10 mouse cellular contexts compared by ENCODE assay signal in genomic region chr7:126042306-126042705, GRCm38 (mm10). TPM values are rescaled to one million over a fixed set of nuclear protein-coding genes. Genes with fewer than 3 reads are reported as not detected.
DNase-seq lines count a peak whose midpoint lies in the region; ATAC-seq and TF ChIP-seq lines count a peak whose summit lies in the region.
"Had no signal": no experiment of that assay in that cellular context is flagged by ENCODE, and none has a peak within 500 bp of the region (broad histone marks: within the 10 kb centered on the region; RNA-seq: fewer than 3 reads in every experiment).

No protein-coding gene starts in this region.

- WGBS in heart, adult 2 months: 40% methylated on average over 3 of the region's 3 CpGs
- 16% methylated on average over 3 of the region's 3 CpGs for WGBS in thymus, adult 2 months
- 52% methylated on average over 3 of the region's 3 CpGs for WGBS in intestine, embryonic 15.5 days
- WGBS in stomach, postnatal 0 days: 44% methylated on average over 3 of the region's 3 CpGs

- H3K9ac ChIP-seq in heart, adult 2 months (ENCODE audit: low read depth, low read length): no peak overlapping the region
- no peak overlapping the region for H3K9ac ChIP-seq in intestine, embryonic 15.5 days
- H3K9ac ChIP-seq in stomach, postnatal 0 days (ENCODE audit: low read length): no peak overlapping the region
- H3K9ac ChIP-seq: hindbrain, embryonic 13.5 days; limb, embryonic 13.5 days had no signal

- H3K27ac ChIP-seq in heart, adult 2 months: no peak overlapping the region
- no peak overlapping the region for H3K27ac ChIP-seq in thymus, adult 2 months (ENCODE audit: control insufficient read depth, insufficient read depth, low read length)
- H3K27ac ChIP-seq in intestine, embryonic 15.5 days: no peak overlapping the region
- no peak overlapping the region for H3K27ac ChIP-seq in stomach, postnatal 0 days (replicated peaks)
- H3K27ac ChIP-seq: hindbrain, embryonic 13.5 days; limb, embryonic 13.5 days had no signal

- peaks cover 1% of the 10 kb centered on the region for H3K4me1 ChIP-seq in heart, adult 2 months (ENCODE audit: control insufficient read depth, insufficient read depth, low read length)
- H3K4me1 ChIP-seq in thymus, adult 2 months (replicated peaks; ENCODE audit: control insufficient read depth, insufficient read depth, low read length): no peaks in the 10 kb centered on the region
- H3K4me1 ChIP-seq in intestine, embryonic 15.5 days (replicated peaks): peaks cover 12% of the 10 kb centered on the region; the same call in 1 of the 2 replicates
- H3K4me1 ChIP-seq in stomach, postnatal 0 days (replicated peaks; ENCODE audit: control insufficient read depth, insufficient read depth): no peaks in the 10 kb centered on the region

- intact Hi-C loops in heart, adult 2 months (cut with DNase I): no loop called here
- intact Hi-C loops in heart, postnatal 36 days (cut with DNase I): no loop called here

- TF ChIP-seq POLR2A in heart, adult 2 months (IDR thresholded peaks at IDR 0.05; ENCODE audit: insufficient read depth, low read depth, low read length): no peak
- TF ChIP-seq POLR2A in thymus, adult 2 months (IDR thresholded peaks at IDR 0.05; ENCODE audit: control insufficient read depth, extremely low read depth, insufficient read depth, low read length, poor library complexity): no peak

- H3K27me3 ChIP-seq in heart, adult 2 months (ENCODE audit: control insufficient read depth, insufficient read depth, low read length): no peaks in the 10 kb centered on the region
- H3K27me3 ChIP-seq in thymus, adult 2 months (ENCODE audit: control insufficient read depth, insufficient read depth, low read length): no peaks in the 10 kb centered on the region
- no peaks in the 10 kb centered on the region for H3K27me3 ChIP-seq in intestine, embryonic 15.5 days (replicated peaks)
- H3K27me3 ChIP-seq in stomach, postnatal 0 days (ENCODE audit: control insufficient read depth, insufficient read depth, low read length): no peaks in the 10 kb centered on the region
- H3K27me3 ChIP-seq: limb, embryonic 13.5 days had no signal

- H3K4me3 ChIP-seq in heart, adult 2 months: no peak overlapping the region
- H3K4me3 ChIP-seq in thymus, adult 2 months (ENCODE audit: control insufficient read depth, insufficient read depth, low read length): no peak overlapping the region
- no peak overlapping the region for H3K4me3 ChIP-seq in intestine, embryonic 15.5 days (replicated peaks)
- H3K4me3 ChIP-seq in stomach, postnatal 0 days (ENCODE audit: low read depth, low read length): no peak overlapping the region
- H3K4me3 ChIP-seq: hindbrain, embryonic 13.5 days; limb, embryonic 13.5 days had no signal

- H3K79me2 ChIP-seq in heart, adult 2 months (replicated peaks; ENCODE audit: control insufficient read depth, insufficient read depth, low read length): no peaks in the 10 kb centered on the region

- peak; percentile 54 for TF ChIP-seq CTCF in heart, adult 2 months (IDR thresholded peaks at IDR 0.05)
- no peak for TF ChIP-seq CTCF in thymus, adult 2 months (IDR thresholded peaks at IDR 0.05; ENCODE audit: borderline replicate concordance, control insufficient read depth, extremely low read depth, insufficient read depth, low read length, poor library complexity)
- peak; percentile 57 for TF ChIP-seq CTCF in stomach, postnatal 0 days (IDR thresholded peaks at IDR 0.05; ENCODE audit: low read depth)

- ATAC-seq in intestine, embryonic 15.5 days: peak; percentile 46; the same call in 1 of the 2 replicates
- ATAC-seq in stomach, postnatal 0 days (ENCODE audit: low FRiP score, low TSS enrichment): no peak

- no peaks in the 10 kb centered on the region for H3K9me3 ChIP-seq in intestine, embryonic 15.5 days
- no peaks in the 10 kb centered on the region for H3K9me3 ChIP-seq in stomach, postnatal 0 days (ENCODE audit: control insufficient read depth, low read length)
- H3K9me3 ChIP-seq: hindbrain, embryonic 13.5 days had no signal

- H3K4me2 ChIP-seq in intestine, embryonic 15.5 days (replicated peaks): no peak overlapping the region
- H3K4me2 ChIP-seq in stomach, postnatal 0 days (replicated peaks; ENCODE audit: low read depth): no peak overlapping the region
- H3K4me2 ChIP-seq: hindbrain, embryonic 13.5 days; limb, embryonic 13.5 days had no signal

- no peaks in the 10 kb centered on the region for H3K36me3 ChIP-seq in heart, adult 2 months (ENCODE audit: control insufficient read depth, insufficient read depth, low read length)
- H3K36me3 ChIP-seq in thymus, adult 2 months (ENCODE audit: control insufficient read depth, insufficient read depth, low read length): no peaks in the 10 kb centered on the region
- H3K36me3 ChIP-seq in intestine, embryonic 15.5 days: no peaks in the 10 kb centered on the region
- H3K36me3 ChIP-seq in stomach, postnatal 0 days (ENCODE audit: control insufficient read depth, insufficient read depth, low read length): no peaks in the 10 kb centered on the region
- H3K36me3 ChIP-seq: hindbrain, embryonic 13.5 days; limb, embryonic 13.5 days had no signal

- no peak for DNase-seq in heart, adult 2 months
- DNase-seq in heart, postnatal 36 days: no peak
- peak; percentile 1 for DNase-seq in thymus, postnatal 25 days
- no peak for DNase-seq in thymus, adult 2 months
- DNase-seq in stomach, postnatal 0 days (ENCODE audit: low spot score): no peak
- no peak for DNase-seq in neural tube, embryonic 10.5 days (ENCODE audit: extremely low spot score, low spot score)
- no peak for DNase-seq in Muller cell, postnatal 12 days (ENCODE audit: inconsistent ontology term)

- TF ChIP-seq EP300 in heart, adult 2 months (IDR thresholded peaks at IDR 0.05; ENCODE audit: insufficient read depth, low read depth, low read length): no peak
- no peak for TF ChIP-seq EP300 in stomach, postnatal 0 days (optimal IDR thresholded peaks at IDR 0.05)

RNA-seq across cellular contexts. Expression of gene Gsg1l, which starts 39.9 kb away (rescaled TPM):
- total RNA-seq in heart, adult 2 months (2021): 10 to 100 TPM; 10.5 to 12.6 TPM
- 11.3 and 20.2 TPM in 2 replicates for polyA plus RNA-seq in heart, adult 2 months (2012; rRNA removed)
- total RNA-seq in heart, postnatal 36 days (2021): 10 to 100 TPM in 1 of 2 experiments, 1 to 10 TPM in 1; 7.1 to 10.6 TPM
- 0.18 and 0.94 TPM in 2 replicates for polyA plus RNA-seq in thymus, adult 2 months (2012; rRNA removed)
- polyA plus RNA-seq in intestine, embryonic 15.5 days (2015; fragmentation: Nextera tagmentation; extraction: Ambion mirVana): 0.57 and 0.67 TPM in 2 replicates
- polyA plus RNA-seq in stomach, postnatal 0 days (2015; fragmentation: Nextera tagmentation; extraction: Ambion mirVana): 0.67 and 0.77 TPM in 2 replicates
